ENCODE assay signal across 8 mouse cellular contexts in the genomic region with DNA sequence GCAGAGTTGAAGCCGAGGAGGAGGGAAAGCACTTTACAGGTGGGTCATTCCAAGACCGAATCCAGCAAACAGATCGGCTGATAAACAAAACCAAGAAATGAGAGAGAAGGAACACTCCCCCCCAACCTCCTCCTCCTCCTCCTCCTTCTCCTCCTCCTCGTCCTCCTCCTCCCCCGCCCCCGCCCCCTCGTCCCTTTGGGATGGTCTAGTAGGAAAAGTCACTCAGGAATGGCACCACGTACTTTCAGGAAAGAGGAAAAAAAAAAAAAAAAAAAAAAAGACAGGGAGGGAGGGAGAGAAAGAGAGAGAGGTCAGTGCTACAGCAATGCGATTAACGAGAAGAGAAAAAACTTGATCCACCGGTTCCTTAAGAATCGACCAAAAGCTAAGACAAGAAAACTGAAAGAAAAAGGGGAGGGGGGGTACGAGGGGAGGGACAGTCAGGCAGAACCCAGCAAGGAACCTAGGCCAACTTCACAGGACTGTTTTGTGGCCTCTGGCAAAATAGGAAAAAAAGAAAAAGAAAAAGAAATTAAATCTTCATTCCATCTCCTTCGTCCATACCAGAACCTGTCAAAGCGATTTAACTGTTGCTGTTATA. TPM values are rescaled to one million over a fixed set of nuclear protein-coding genes. Genes with fewer than 3 reads are reported as not detected.
A peak's percentile ranks its signal among the peaks of the same experiment; 100 is the strongest.
DNase-seq lines count a peak whose midpoint lies in the region; ATAC-seq and TF ChIP-seq lines count a peak whose summit lies in the region.

No protein-coding gene starts in this region.

- peak overlapping the region; percentile 60 for H3K9ac ChIP-seq in lung, embryonic 16.5 days (ENCODE audit: low read length)
- H3K9ac ChIP-seq in intestine, embryonic 14.5 days (ENCODE audit: low read length): peak overlapping the region; percentile 71
- peak overlapping the region; percentile 50; the same call in 1 of the 2 replicates for H3K9ac ChIP-seq in midbrain, postnatal 0 days (replicated peaks; ENCODE audit: low read length, poor library complexity, severe bottlenecking)

- H3K27me3 ChIP-seq in lung, embryonic 16.5 days (ENCODE audit: control insufficient read depth, insufficient read depth, low read depth, low read length): no peaks in the 10 kb centered on the region
- no peaks in the 10 kb centered on the region for H3K27me3 ChIP-seq in embryonic facial prominence, embryonic 10.5 days (replicated peaks; ENCODE audit: low read depth, poor library complexity, severe bottlenecking)
- H3K27me3 ChIP-seq in intestine, embryonic 14.5 days (replicated peaks; ENCODE audit: control insufficient read depth, insufficient read depth, low read length): no peaks in the 10 kb centered on the region
- H3K27me3 ChIP-seq in midbrain, postnatal 0 days (ENCODE audit: insufficient read depth, low read length): no peaks in the 10 kb centered on the region

- no peak for TF ChIP-seq CTCF in midbrain, postnatal 0 days (IDR thresholded peaks at IDR 0.05)

- no peaks in the 10 kb centered on the region for H3K36me3 ChIP-seq in lung, embryonic 16.5 days (ENCODE audit: control insufficient read depth, insufficient read depth, low read length)
- no peaks in the 10 kb centered on the region for H3K36me3 ChIP-seq in embryonic facial prominence, embryonic 10.5 days (replicated peaks)
- no peaks in the 10 kb centered on the region for H3K36me3 ChIP-seq in intestine, embryonic 14.5 days (ENCODE audit: control insufficient read depth, insufficient read depth, low read length)
- H3K36me3 ChIP-seq in midbrain, postnatal 0 days (ENCODE audit: insufficient read depth, low read length): no peaks in the 10 kb centered on the region

- no peak for ATAC-seq in lung, embryonic 16.5 days (ENCODE audit: low read depth)
- ATAC-seq in intestine, embryonic 14.5 days (replicated peaks; ENCODE audit: low FRiP score, low TSS enrichment, low read depth): peak; percentile 22; the same call in 1 of the 2 replicates
- ATAC-seq in midbrain, postnatal 0 days (ENCODE audit: low FRiP score): no peak

- under 1% methylated on average over 13 of the region's 15 CpGs for WGBS in lung, embryonic 16.5 days
- under 1% methylated on average over 14 of the region's 15 CpGs for WGBS in embryonic facial prominence, embryonic 10.5 days
- WGBS in intestine, embryonic 14.5 days: under 1% methylated on average over 12 of the region's 15 CpGs
- under 1% methylated on average over 13 of the region's 15 CpGs for WGBS in midbrain, postnatal 0 days

- H3K4me3 ChIP-seq in lung, embryonic 16.5 days (ENCODE audit: low read length): peak overlapping the region; percentile 81
- H3K4me3 ChIP-seq in embryonic facial prominence, embryonic 10.5 days: peak overlapping the region; percentile 81
- H3K4me3 ChIP-seq in intestine, embryonic 14.5 days (ENCODE audit: low read depth, low read length): peak overlapping the region; percentile 77
- peak overlapping the region; percentile 82 for H3K4me3 ChIP-seq in midbrain, postnatal 0 days (ENCODE audit: low read depth, low read length)

- no peak for DNase-seq in lung, postnatal 14 days
- peak; percentile 61 for DNase-seq in embryonic facial prominence, embryonic 10.5 days (ENCODE audit: low spot score)
- no peak for DNase-seq in intestine, embryonic 14.5 days (ENCODE audit: low spot score)
- DNase-seq in midbrain, postnatal 0 days (ENCODE audit: low spot score): no peak
- no peak for DNase-seq in right cerebral cortex, postnatal 25 days
- no peak for DNase-seq in spleen, adult 12 weeks (ENCODE audit: low spot score)
- DNase-seq in ovary, adult 18-20 months (ENCODE audit: low spot score): no peak

- H3K4me2 ChIP-seq in lung, embryonic 16.5 days (ENCODE audit: low read depth, low read length): peak overlapping the region; percentile 85
- H3K4me2 ChIP-seq in intestine, embryonic 14.5 days (ENCODE audit: low read length): peak overlapping the region; percentile 57
- peak overlapping the region; percentile 83 for H3K4me2 ChIP-seq in midbrain, postnatal 0 days (ENCODE audit: low read depth, low read length, poor library complexity, severe bottlenecking)

- H3K27ac ChIP-seq in lung, embryonic 16.5 days (ENCODE audit: low read length): peak overlapping the region; percentile 83
- H3K27ac ChIP-seq in embryonic facial prominence, embryonic 10.5 days (replicated peaks): peak overlapping the region; percentile 81
- H3K27ac ChIP-seq in intestine, embryonic 14.5 days (ENCODE audit: low read depth): peak overlapping the region; percentile 47; the same call in 1 of the 2 replicates
- H3K27ac ChIP-seq in midbrain, postnatal 0 days (ENCODE audit: low read depth, low read length): no peak overlapping the region

- H3K4me1 ChIP-seq in lung, embryonic 16.5 days (replicated peaks; ENCODE audit: control insufficient read depth, insufficient read depth, low read length): 0 out of 2 replicates have a peak, but pooled peaks cover 2% of the 10 kb centered on the region
- H3K4me1 ChIP-seq in embryonic facial prominence, embryonic 10.5 days: peaks cover 20% of the 10 kb centered on the region
- 0 out of 2 replicates have a peak, but pooled peaks cover 12% of the 10 kb centered on the region for H3K4me1 ChIP-seq in intestine, embryonic 14.5 days (replicated peaks; ENCODE audit: control insufficient read depth, insufficient read depth, low read length)
- H3K4me1 ChIP-seq in midbrain, postnatal 0 days (ENCODE audit: insufficient read depth, low read length): no peaks in the 10 kb centered on the region

- H3K9me3 ChIP-seq in lung, embryonic 16.5 days (ENCODE audit: control insufficient read depth, low read length): no peaks in the 10 kb centered on the region
- no peaks in the 10 kb centered on the region for H3K9me3 ChIP-seq in embryonic facial prominence, embryonic 10.5 days
- H3K9me3 ChIP-seq in intestine, embryonic 14.5 days (ENCODE audit: control insufficient read depth, low read length): no peaks in the 10 kb centered on the region
- H3K9me3 ChIP-seq in midbrain, postnatal 0 days (ENCODE audit: low read length): no peaks in the 10 kb centered on the region

RNA-seq across cellular contexts. Expression of a gene that starts 1.1 kb away (rescaled TPM):
- polyA plus RNA-seq in lung, embryonic 16.5 days (2015; fragmentation: Nextera tagmentation; extraction: Ambion mirVana): 3.2 TPM in 2 replicates
- 7.5 and 9.1 TPM in 2 replicates for polyA plus RNA-seq in embryonic facial prominence, embryonic 10.5 days (2016; fragmentation: Nextera tagmentation; extraction: Ambion mirVana)
- 4.3 TPM in 2 replicates for polyA plus RNA-seq in intestine, embryonic 14.5 days (2014; fragmentation: Nextera tagmentation; extraction: Ambion mirVana)
- 5.0 and 6.0 TPM in 2 replicates for total RNA-seq in midbrain, postnatal 0 days (2014; rRNA removed)
- polyA plus RNA-seq in midbrain, postnatal 0 days (2015; fragmentation: Nextera tagmentation; extraction: Ambion mirVana): 1.2 and 1.3 TPM in 2 replicates
